Mouse (Mus musculus): ENCODE results near the gene Prr15l. TPM values are rescaled to one million over a fixed set of nuclear protein-coding genes. Genes with fewer than 3 reads are reported as not detected.
A peak's percentile ranks its signal among the peaks of the same experiment; 100 is the strongest.

Prr15l gene
- polyA plus RNA-seq, 1 experiment from 2014 or later = 0.53 TPM

- Histone ChIP-seq H3K9me3 (ENCODE audit: control insufficient read depth, low read length) (no peaks in the 10 kb centered on the region), H3K4me3 (ENCODE audit: control insufficient read depth in 1 of 2, insufficient read depth in 1 of 2, low read depth in 1 of 2, low read length in 2 of 2) (no peak overlapping the region), H3K36me3 (ENCODE audit: control insufficient read depth, insufficient read depth, low read length) (no peaks in the 10 kb centered on the region), H3K4me1 (ENCODE audit: control insufficient read depth in 2 of 2, insufficient read depth in 2 of 2, low read length in 2 of 2) (no peaks in the 10 kb centered on the region), H3K4me2 (ENCODE audit: low read length) (no peak overlapping the region), H3K27me3 (ENCODE audit: control insufficient read depth, insufficient read depth, low read length) (no peaks in the 10 kb centered on the region), H3K9ac (ENCODE audit: low read length) (no peak overlapping the region), H3K27ac (replicated peaks in 1 of 2; ENCODE audit: control insufficient read depth in 1 of 2, insufficient read depth in 1 of 2, low read depth in 2 of 2, low read length in 2 of 2) (no peak overlapping the region)
- WGBS = 53% methylated on average over 11 of the region's 11 CpGs
- no peak for ATAC-seq (ENCODE audit: insufficient number of reproducible peaks, insufficient read depth, low FRiP score, low read depth)
These were observed 34.6 kb upstream of the Prr15l start for GRCm38 (mm10) chr11:96893203-96893842.

- WGBS = 66% methylated on average over 4 of the region's 4 CpGs
- no peak overlapping the region for H3K9ac ChIP-seq (ENCODE audit: low read length)
- ATAC-seq (ENCODE audit: insufficient number of reproducible peaks, insufficient read depth, low FRiP score, low read depth) = no peak
- H3K36me3 ChIP-seq (ENCODE audit: control insufficient read depth, insufficient read depth, low read length) = no peaks in the 10 kb centered on the region
- H3K27me3 ChIP-seq (ENCODE audit: control insufficient read depth, insufficient read depth, low read length) = no peaks in the 10 kb centered on the region
- no peaks in the 10 kb centered on the region for H3K4me1 ChIP-seq (ENCODE audit: control insufficient read depth in 2 of 2, insufficient read depth in 2 of 2, low read length in 2 of 2)
- H3K4me2 ChIP-seq (ENCODE audit: low read length) = no peak overlapping the region
- H3K4me3 ChIP-seq (ENCODE audit: control insufficient read depth in 1 of 2, insufficient read depth in 1 of 2, low read depth in 1 of 2, low read length in 2 of 2) = no peak overlapping the region
- H3K27ac ChIP-seq (replicated peaks in 1 of 2; ENCODE audit: control insufficient read depth in 1 of 2, insufficient read depth in 1 of 2, low read depth in 2 of 2, low read length in 2 of 2) = no peak overlapping the region
- H3K9me3 ChIP-seq (ENCODE audit: control insufficient read depth, low read length) = no peaks in the 10 kb centered on the region
These were observed 32.0 kb upstream of the Prr15l start for GRCm38 (mm10) chr11:96895886-96896285.

GRCm38 (mm10) chr11:96899449-96900306, 28.2 kb upstream of the Prr15l start:
- H3K9ac ChIP-seq (ENCODE audit: low read length) = no peak overlapping the region
- no peak overlapping the region for H3K27ac ChIP-seq (replicated peaks in 1 of 2; ENCODE audit: control insufficient read depth in 1 of 2, insufficient read depth in 1 of 2, low read depth in 2 of 2, low read length in 2 of 2)
- no peaks in the 10 kb centered on the region for H3K36me3 ChIP-seq (ENCODE audit: control insufficient read depth, insufficient read depth, low read length)
- peaks cover 7 to 11% of the 10 kb centered on the region in 2 experiments; a peak in 3 of 4 replicates for H3K4me1 ChIP-seq (ENCODE audit: control insufficient read depth in 2 of 2, insufficient read depth in 2 of 2, low read length in 2 of 2)
- H3K9me3 ChIP-seq (ENCODE audit: control insufficient read depth, low read length) = no peaks in the 10 kb centered on the region
- ATAC-seq (ENCODE audit: insufficient number of reproducible peaks, insufficient read depth, low FRiP score, low read depth) = no peak
- WGBS = 62% methylated on average over 13 of the region's 13 CpGs
- no peak overlapping the region for H3K4me3 ChIP-seq (ENCODE audit: control insufficient read depth in 1 of 2, insufficient read depth in 1 of 2, low read depth in 1 of 2, low read length in 2 of 2)
- no peaks in the 10 kb centered on the region for H3K27me3 ChIP-seq (ENCODE audit: control insufficient read depth, insufficient read depth, low read length)
- no peak overlapping the region for H3K4me2 ChIP-seq (ENCODE audit: low read length)

GRCm38 (mm10) chr11:96901332-96901731, 26.6 kb upstream of the Prr15l start:
- H3K4me1 ChIP-seq (ENCODE audit: control insufficient read depth in 2 of 2, insufficient read depth in 2 of 2, low read length in 2 of 2) = peaks cover 10 to 16% of the 10 kb centered on the region in 2 experiments; a peak in 3 of 4 replicates

GRCm38 (mm10) chr11:96902639-96903635, 25.0 kb upstream of the Prr15l start:
- WGBS = 36% methylated on average over 16 of the region's 16 CpGs
- ATAC-seq (ENCODE audit: insufficient number of reproducible peaks, insufficient read depth, low FRiP score, low read depth) = no peak
- no peaks in the 10 kb centered on the region for H3K9me3 ChIP-seq (ENCODE audit: control insufficient read depth, low read length)
- H3K4me1 ChIP-seq (ENCODE audit: control insufficient read depth in 2 of 2, insufficient read depth in 2 of 2, low read length in 2 of 2) = peaks cover 21 to 28% of the 10 kb centered on the region in 2 experiments
- H3K9ac ChIP-seq (ENCODE audit: low read length) = peak overlapping the region; percentile 48; the same call in 1 of the 2 replicates
- H3K4me3 ChIP-seq (ENCODE audit: control insufficient read depth in 1 of 2, insufficient read depth in 1 of 2, low read depth in 1 of 2, low read length in 2 of 2) = no peak overlapping the region
- peak overlapping the region in 1 of 2 experiments; percentile 41; a peak in 1 of 4 replicates for H3K27ac ChIP-seq (replicated peaks in 1 of 2; ENCODE audit: control insufficient read depth in 1 of 2, insufficient read depth in 1 of 2, low read depth in 2 of 2, low read length in 2 of 2)
- H3K27me3 ChIP-seq (ENCODE audit: control insufficient read depth, insufficient read depth, low read length) = no peaks in the 10 kb centered on the region
- H3K4me2 ChIP-seq (ENCODE audit: low read length) = no peak overlapping the region
- H3K36me3 ChIP-seq (ENCODE audit: control insufficient read depth, insufficient read depth, low read length) = peaks cover 8% of the 10 kb centered on the region

More at GRCm38 (mm10) chr11:96901332-96901731, 26.6 kb upstream of the Prr15l start:
- Histone ChIP-seq H3K4me2 (ENCODE audit: low read length) (no peak overlapping the region), H3K27me3 (ENCODE audit: control insufficient read depth, insufficient read depth, low read length) (no peaks in the 10 kb centered on the region), H3K9ac (ENCODE audit: low read length) (no peak overlapping the region), H3K36me3 (ENCODE audit: control insufficient read depth, insufficient read depth, low read length) (no peaks in the 10 kb centered on the region), H3K4me3 (ENCODE audit: control insufficient read depth in 1 of 2, insufficient read depth in 1 of 2, low read depth in 1 of 2, low read length in 2 of 2) (no peak overlapping the region), H3K27ac (replicated peaks in 1 of 2; ENCODE audit: control insufficient read depth in 1 of 2, insufficient read depth in 1 of 2, low read depth in 2 of 2, low read length in 2 of 2) (no peak overlapping the region), H3K9me3 (ENCODE audit: control insufficient read depth, low read length) (no peaks in the 10 kb centered on the region)
- WGBS = 39% methylated on average over 9 of the region's 9 CpGs
- no peak for ATAC-seq (ENCODE audit: insufficient number of reproducible peaks, insufficient read depth, low FRiP score, low read depth)

- Histone ChIP-seq H3K4me2 (ENCODE audit: low read length) (peak overlapping the region; percentile 11; the same call in 1 of the 2 replicates), H3K9me3 (ENCODE audit: control insufficient read depth, low read length) (no peaks in the 10 kb centered on the region), H3K36me3 (ENCODE audit: control insufficient read depth, insufficient read depth, low read length) (peaks cover 35% of the 10 kb centered on the region), H3K27me3 (ENCODE audit: control insufficient read depth, insufficient read depth, low read length) (no peaks in the 10 kb centered on the region), H3K4me3 (ENCODE audit: control insufficient read depth in 1 of 2, insufficient read depth in 1 of 2, low read depth in 1 of 2, low read length in 2 of 2) (no peak overlapping the region), H3K4me1 (ENCODE audit: control insufficient read depth in 2 of 2, insufficient read depth in 2 of 2, low read length in 2 of 2) (peaks cover 21 to 28% of the 10 kb centered on the region in 2 experiments), H3K27ac (replicated peaks in 1 of 2; ENCODE audit: control insufficient read depth in 1 of 2, insufficient read depth in 1 of 2, low read depth in 2 of 2, low read length in 2 of 2) (peak overlapping the region in 1 of 2 experiments; percentile 0; a peak in 2 of 4 replicates), H3K9ac (ENCODE audit: low read length) (no peak overlapping the region)
- WGBS = 11% methylated on average over 15 of the region's 15 CpGs
- no peak for ATAC-seq (ENCODE audit: insufficient number of reproducible peaks, insufficient read depth, low FRiP score, low read depth)
These were observed 21.3 kb upstream of the Prr15l start for GRCm38 (mm10) chr11:96906431-96907161.
